Mouse (Mus musculus): ENCODE measurements around the gene Mvb12b.

The Mvb12b gene

DNA sequence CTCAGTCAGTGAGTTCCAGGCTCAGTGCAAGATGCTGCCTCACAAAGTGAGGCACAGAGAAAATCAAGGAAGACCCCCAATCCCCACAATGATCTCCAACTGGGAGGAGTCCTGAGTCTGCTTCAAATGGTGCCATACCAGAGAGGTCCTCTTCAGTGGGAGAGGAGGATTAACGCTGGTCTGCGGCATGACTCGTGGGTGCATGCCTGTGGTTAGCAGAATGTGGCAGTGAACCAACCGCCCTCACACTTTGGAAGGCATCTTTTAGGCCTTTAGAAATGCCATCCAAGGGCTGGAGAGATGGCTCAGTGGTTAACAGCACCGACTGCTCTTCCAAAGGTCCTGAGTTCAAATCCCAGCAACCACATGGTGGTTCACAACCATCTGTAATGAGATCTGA lies 142.0 kb downstream of the Mvb12b start:
- no peak for DNase-seq (ENCODE audit: low read depth in 2 of 2, low spot score in 2 of 2)

DNA sequence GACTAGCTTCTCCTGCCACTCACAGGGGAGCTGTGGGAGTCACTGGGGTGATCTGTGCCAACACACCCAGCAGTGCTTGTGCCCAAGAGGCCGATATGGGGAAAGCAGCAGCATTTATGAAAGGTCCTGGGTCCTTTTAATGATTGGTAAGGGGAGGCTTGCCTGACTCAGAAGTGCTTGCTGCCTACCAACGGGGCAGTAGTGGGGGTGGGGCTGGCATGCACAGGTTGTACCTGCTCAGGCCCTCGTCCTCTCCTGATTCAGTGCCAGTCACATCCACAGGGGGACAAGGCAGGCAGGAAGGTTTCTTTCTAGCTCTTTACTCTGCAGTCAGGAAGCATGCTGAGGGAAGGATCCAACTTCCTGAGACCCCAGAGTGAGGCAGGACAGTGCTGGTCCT lies 150.6 kb downstream of the Mvb12b start:
- DNase-seq (ENCODE audit: low read depth in 2 of 2, low spot score in 2 of 2), result no peak

DNA sequence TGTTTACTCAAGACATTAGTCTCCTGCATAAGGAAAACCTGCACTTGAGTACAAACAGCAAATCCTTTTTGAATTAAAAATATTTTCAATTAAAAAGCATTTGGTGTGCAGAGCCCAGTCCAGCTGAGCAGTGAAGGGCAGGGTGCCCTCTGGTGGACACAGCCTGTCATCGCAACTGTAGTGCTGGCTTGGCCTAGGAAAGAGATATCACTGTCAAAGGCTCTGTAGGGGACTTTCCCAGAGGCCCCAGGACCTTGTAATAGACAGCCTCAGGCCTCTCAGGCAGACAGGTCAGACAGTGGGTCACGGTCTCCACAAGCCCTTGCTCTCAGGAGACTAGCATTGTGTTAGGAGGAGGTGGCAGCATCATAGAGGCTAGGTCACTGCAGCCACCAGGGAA lies 151.0 kb downstream of the Mvb12b start:
- peak; percentile 35 to 40 for DNase-seq (ENCODE audit: low read depth in 2 of 2, low spot score in 2 of 2)

DNA sequence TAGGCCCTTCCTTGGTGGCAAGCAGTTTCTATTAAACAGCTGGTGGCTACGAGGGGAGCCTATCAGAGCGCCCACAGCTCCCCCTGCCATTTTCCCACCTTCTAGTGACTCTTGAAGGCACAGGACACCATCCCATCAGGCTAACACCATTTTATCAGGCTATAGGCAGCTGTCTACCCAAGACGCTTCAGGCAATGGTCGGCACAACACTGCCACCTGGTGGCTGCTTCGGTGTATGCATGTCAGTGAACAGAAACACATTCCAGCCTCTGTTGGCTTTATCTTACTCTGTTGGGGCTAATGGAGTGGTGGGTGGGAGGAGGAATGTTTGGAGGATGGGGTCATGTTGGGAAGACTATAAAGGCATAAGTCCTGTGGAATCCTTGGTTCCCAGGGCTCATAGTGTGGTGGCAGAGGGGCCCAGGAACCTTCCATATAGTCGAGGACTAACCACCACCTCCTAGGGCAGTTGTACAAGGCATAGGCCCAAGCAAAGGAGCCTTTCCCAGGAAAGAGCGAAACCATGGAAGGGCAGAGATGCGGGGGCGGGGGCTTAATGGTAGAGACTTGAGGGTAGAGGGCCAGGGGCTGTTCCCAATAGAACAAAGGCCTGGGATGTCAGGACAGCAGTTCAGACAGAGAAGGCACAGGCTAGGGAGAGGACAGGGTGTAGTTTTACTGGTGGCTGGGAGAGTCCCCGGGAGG lies 152.8 kb downstream of the Mvb12b start:
- DNase-seq (ENCODE audit: low read depth in 2 of 2, low spot score in 2 of 2), result peak; percentile 46 to 62

DNA sequence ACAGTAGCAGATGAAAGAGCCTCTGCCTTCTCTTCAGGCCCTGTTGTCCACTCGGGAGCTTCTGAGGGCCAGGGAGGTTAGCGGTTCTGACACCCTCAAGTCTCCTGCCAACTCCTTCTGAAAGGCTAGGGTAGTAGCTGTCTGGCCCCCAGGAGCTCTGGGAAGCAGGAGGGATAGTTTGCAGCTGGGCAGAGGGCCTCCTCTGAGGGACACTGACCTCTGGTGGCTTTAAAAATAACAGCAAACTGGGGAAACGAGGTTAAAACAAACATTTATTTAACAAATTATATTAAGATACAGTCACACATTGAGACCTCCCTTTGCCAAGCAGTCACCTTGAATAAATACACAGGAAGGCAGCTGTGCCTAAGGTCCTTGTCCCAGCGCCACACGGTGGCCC lies 158.0 kb downstream of the Mvb12b start:
- no peak for DNase-seq (ENCODE audit: low read depth in 2 of 2, low spot score in 2 of 2)

DNA sequence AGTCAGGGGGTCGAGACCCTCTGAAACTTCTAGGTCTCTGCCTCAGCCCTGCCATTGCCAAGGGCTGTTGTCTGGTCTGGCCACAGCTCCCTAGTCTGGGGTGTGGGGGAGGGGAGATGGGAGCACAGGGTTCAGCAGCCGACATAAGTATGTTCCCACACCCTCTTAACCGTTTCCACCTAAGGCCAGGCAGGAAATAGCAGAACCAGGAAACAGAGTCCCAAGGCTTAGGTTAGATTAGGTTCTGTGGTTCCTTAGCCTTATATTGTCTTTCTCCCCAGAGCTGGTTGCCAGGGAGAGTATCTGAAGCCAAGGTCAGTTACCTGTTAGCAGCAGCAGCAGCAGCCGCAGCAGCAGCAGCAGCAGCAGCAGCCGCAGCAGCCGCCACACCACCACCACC lies 160.5 kb downstream of the Mvb12b start:
- no peak for DNase-seq (ENCODE audit: low read depth in 2 of 2, low spot score in 2 of 2)

DNA sequence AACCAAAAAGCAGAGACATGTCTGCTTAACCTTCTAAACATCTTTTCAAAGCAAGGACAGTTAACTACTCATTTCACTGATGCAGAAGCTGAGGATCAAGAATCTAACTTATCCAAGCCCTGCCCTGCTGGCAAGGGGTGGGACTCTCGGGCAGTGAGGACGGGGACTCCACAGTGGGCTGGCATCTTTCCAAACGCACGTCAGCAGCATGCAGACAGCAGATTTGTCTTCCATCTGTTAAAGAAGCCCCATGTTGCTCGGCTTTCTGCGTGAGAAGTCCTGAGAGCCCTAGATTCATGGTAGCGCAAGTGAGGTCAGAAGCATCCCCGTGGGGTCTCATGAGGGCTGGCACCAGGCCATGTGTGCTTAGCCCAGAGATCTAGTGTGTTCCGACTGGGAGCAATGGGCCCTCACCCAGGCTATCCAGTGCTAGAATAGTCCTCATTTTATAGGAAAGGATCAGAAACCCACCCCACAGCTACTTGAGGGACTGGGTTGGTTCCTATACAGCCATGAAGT lies 167.3 kb downstream of the Mvb12b start:
- no peak for DNase-seq (ENCODE audit: low read depth in 2 of 2, low spot score in 2 of 2)

DNA sequence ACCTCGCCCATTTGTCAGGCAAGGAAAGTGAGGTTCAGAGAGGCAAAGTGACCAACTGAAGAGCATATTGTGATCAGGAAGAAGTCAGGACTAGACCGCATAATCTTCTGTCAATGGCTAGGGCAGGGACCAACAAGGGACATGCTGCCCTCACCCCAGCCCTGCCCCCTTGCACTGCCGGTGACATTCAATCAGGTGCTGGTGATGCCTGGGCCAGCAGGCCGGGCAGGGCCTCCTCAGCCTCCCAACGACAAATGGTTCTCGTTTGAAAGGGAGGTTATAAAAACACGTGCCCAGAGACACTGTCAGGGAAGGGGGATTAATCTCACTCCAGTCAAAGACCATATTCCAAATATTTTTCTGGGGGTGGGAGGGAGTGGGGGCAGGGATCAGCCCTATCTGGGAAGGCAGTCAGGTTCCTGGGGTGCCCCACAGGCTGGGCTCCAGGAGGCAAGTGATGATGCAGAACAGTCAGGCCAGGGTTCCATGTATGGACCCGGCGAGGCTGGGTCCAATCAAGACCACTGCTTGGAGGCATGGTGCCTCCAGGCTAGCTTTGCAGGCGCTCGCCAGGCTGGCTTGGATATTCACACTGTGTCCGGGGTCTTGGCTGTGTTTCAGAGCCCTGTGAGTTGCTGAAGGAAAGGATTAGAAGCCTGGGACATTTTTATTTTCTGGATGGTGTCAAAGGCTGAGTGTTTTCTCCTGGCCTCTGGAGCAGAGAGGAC lies 168.2 kb downstream of the Mvb12b start:
- DNase-seq (ENCODE audit: low read depth in 2 of 2, low spot score in 2 of 2), result no peak

DNA sequence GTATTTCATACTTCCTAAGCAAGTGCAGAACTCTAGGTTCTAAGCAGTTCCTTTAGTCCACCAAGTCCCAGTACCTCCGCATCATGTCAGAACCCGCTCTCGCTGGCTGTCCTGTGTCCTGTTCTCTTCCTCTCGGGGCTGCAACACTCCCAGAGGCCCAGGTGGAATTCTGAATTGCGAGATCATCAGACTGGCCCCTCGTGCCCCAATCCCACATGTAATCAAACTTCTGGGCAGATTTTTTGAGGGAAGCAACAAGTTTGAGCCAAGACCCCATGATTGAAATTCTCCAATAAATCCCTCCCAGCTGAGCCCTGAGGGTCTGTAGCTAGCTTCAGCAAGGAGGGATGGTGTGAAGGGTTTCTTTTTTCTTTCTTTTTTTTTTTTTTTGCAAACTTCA lies 169.2 kb downstream of the Mvb12b start:
- DNase-seq (ENCODE audit: low read depth in 2 of 2, low spot score in 2 of 2), result no peak

DNA sequence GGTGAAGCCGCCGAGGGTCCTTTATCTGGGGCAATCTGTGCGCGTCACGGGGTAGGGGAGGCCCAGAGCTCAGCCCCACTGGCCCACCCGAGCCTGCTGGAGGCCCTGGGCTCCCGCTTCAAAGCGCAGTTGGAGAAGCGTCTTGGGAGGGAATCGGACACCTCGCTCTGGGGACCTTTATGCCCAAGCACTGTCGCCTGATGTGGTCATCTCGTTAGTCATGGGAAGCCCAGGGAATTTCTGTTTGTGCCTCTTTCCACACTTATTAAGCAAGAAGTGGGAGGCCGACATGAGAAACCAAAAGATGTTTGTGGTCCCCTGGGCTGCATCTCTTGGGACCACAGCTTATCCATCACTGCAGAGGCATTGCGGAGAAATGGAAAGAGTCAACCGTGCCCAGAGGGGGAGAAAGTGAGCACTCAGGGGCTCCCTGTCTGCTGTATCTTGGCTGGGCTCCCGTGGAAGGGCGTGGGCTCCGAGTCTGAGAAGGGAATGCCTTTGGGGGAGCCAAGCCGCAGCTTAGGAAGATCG lies 169.9 kb downstream of the Mvb12b start:
- DNase-seq (ENCODE audit: low read depth in 2 of 2, low spot score in 2 of 2), result no peak

DNA sequence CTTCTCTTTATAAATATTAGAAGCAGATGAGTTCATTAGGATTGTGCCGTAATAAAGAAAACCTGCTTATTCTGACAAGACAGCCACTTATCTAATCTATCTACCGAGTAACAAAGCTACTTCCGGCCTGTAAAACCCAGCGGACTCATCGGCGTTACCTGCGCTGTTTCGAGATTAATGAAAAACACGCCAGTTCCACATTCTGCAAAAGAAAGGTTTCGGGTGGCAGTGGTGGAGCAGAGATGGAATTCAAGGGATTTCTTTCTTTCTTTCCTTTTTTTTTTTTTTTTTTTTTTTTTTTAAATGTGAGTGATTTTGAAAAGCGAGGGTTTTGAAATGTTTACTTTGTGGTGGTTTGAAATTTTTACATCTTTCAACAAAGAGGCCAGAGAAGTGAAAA lies 170.4 kb downstream of the Mvb12b start:
- no peak for DNase-seq (ENCODE audit: low read depth in 2 of 2, low spot score in 2 of 2)

DNA sequence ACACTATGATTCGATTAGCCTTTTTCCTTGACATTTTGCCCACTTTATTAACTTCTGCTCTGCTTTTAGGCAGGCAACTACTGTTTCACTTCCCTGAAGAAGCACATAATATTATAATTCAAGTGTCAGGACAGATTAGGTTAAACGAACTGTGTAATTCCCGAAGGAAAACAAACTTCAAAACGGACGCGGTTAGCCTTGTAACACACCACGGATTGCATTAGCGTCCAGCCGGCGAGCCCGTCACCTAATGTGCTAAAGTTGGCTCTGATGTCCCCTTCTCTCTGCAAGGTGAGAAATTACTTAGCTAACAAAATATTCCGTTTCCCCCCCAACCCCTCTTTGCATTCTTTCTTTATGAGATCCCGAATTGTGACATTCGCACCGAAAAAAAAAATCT lies 170.9 kb downstream of the Mvb12b start:
- no peak for DNase-seq (ENCODE audit: low read depth in 2 of 2, low spot score in 2 of 2)

DNA sequence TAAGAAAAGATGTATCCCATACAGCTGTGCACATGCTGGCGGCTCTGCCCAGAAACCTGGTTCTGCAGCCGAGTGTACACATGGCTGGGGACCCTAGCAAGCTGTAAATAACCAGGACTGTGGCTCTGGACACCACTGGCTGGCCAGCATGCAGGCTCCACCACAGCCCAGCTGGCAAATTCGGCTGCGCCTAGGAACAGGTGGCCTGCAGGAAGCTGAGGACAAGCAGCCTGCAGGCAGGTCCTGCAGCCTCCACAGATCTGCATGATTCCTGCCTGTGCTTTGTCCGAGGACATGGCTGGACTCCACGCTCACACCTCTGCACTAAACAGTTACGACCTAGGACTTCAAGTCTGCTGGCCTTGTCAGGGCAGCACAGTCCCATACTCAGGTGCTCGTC lies 172.8 kb downstream of the Mvb12b start:
- DNase-seq (ENCODE audit: low read depth in 2 of 2, low spot score in 2 of 2), result no peak

DNA sequence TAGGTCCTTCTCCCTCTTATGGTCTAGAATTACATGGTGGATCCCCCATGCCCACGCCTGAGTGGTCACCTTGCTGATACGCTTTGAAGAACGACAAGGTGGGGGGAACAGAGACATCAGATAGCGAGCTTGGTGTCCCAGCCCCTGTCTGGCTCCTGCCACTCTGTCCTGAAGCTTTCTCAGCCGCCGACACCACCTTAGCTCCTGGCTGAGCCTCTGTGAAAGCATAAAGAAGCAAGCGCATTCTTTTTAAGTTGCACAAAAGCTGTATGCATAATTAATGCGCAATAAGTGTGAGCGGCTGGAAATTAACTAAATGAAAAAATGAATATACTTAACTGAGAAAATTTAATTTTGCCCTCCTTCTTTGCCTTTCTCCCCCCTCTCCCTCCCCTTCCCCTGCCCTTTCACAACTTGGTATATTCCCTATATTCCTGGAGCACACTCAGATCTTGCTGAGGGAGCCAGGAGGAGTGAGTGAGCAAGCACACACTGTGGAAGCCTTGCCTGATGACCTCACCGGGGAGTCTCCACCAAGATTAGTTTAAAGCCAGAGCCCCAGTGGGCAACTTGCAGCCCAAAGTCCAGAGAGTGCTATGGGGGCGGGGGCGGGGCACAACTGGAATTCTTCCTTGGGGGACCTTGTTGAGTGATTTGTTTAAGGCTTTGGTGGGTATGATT lies 174.0 kb downstream of the Mvb12b start:
- DNase-seq (ENCODE audit: low read depth in 2 of 2, low spot score in 2 of 2), result no peak

DNA sequence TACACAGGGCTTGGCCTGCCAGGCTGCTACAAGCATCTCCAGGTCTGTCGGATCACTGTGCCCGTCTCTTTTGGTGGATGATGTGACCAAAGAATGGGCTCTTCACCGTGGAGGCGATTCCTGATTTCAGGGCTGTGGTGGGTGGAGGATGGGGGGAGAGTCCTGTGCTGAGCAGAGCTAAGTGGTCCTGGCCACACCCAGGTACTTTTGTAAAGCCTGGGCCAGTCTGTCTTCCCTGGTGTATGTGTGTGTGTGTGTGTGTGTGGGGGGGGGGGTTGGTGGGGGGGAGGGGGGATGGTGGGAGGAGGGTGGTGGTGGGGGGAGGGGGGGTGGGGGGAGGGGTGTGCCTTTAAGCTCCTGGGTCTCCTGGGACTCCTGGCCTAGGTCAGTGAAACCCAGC lies 174.9 kb downstream of the Mvb12b start:
- DNase-seq (ENCODE audit: low read depth in 2 of 2, low spot score in 2 of 2), result no peak

DNA sequence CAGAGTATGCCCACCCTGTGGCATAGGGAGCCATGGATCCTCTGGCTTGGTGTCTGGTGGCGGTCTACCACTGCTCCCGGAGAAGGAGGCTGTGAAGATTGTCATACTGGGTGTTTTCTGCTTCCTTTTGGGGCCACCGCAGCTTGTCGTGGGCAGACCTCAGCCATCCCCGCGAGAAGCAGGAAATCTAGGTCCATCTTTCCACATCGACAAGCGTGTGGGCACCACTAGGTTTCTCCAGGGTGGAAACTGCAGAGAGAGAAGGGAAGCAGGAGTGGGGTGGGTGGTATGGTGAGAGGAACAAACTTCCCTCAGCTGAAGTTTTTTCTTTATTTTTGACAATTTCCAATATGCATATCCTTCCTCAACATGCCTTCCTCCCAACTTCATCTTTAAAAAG lies 178.9 kb downstream of the Mvb12b start:
- DNase-seq (ENCODE audit: low read depth in 2 of 2, low spot score in 2 of 2), result no peak

DNA sequence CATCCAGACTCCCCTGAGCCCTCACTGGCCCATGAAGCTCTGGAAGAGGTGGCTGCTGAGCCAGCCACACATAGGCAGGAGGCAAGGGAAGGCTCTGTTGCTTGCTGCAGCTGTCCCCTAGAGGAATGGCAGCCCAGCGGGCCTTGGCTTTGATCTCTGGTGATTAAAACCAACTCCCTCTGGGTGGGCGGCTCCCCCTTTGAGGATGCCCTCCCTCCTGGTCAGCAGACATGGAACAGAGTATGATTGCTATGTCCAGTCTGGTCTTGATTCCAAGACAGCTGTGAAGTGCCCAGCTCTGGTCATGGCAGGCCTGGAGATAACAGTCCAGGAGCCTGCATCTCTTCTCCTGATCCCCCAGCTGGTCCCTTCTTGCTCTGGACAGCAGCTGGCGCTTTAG lies 179.7 kb downstream of the Mvb12b start:
- no peak for DNase-seq (ENCODE audit: low read depth in 2 of 2, low spot score in 2 of 2)

DNA sequence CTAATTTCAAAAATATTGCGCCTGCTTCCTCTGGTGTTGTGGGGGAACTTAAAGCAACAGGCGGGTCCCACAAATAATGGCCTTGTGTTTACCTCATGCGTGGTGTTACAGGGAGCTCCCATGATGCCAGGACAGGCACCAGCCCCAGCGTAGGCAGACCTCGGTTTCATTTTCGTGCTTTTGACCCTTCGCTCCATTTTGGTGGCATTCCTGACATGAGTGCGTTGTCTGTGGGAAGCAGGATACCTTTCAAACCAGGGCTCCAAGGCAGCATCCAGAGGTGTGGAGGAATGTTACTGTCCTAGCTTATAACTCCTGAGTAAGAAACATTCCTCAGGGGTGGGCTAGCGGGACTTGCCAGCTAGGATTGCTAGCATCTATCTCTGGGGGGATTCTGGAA lies 181.3 kb downstream of the Mvb12b start:
- DNase-seq (ENCODE audit: low read depth in 2 of 2, low spot score in 2 of 2), result no peak

DNA sequence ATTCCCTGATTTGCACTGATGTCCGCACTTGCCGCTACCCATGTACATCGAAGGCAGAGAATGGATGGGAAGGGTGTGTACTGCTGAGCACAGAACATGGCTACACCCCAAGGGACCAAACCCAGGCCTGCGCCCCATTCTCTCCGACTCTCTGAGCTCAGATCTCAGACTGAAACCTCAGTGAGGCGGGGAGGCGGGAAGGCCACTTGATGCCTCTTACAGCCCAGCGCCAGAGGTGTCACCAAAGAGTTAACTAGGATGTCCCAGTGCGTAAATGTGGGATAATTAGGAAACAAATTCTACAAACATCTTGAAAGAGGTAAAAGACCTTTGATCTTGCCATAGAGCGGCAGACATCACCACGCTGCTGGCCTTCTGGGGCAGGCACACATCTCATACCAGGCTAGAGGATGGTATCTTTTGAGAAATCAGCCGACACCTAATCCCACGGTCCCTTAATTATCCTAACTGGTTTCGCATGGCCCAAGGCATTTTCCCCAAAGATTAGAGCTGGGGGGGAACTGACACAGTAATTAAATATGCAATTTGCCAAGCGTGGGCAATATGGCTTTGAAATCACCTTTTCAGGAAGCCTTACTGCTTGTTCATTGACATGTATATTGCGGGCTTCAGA lies 181.9 kb downstream of the Mvb12b start:
- no peak for DNase-seq (ENCODE audit: low read depth in 2 of 2, low spot score in 2 of 2)

DNA sequence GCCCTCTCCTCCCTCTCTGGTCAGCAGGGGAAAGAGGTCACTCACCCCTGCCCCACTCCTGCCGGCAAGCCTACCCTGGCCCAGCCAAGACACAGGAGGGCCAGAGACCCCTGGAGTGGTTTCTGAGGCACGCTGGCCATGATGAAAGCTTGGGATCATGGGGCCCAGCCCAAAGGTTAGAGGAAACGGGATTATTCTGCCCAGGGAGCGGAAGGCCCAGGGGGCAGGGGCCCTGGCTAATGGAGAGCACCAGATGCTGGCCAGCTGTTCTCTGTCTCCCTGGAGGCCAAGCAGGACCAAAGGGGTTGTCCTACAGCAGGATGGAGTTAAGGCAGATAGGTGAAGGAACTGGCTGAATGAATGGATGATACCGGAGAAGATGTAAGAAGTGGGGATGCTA lies 184.5 kb downstream of the Mvb12b start:
- no peak for DNase-seq (ENCODE audit: low read depth in 2 of 2, low spot score in 2 of 2)

DNA sequence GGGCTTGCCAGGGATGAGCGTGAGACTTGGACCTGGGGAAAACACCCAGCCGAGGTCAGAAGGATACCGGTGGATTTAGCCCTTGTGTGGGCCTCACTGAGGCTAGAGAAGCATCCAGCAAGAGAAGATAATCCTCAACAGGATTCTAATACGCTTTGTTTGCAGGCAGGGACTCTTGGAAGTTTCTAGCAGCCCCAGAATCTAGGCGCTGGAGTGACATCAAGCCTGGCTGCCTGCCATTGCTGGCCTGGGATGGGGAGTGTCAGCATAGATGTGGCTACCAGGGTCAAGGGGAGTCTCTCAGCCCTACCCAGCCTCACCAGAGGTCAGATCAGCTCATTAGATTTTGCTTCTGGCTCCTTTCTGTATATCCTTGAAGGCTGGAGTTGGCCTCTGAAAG lies 185.0 kb downstream of the Mvb12b start:
- no peak for DNase-seq (ENCODE audit: low read depth in 2 of 2, low spot score in 2 of 2)

DNA sequence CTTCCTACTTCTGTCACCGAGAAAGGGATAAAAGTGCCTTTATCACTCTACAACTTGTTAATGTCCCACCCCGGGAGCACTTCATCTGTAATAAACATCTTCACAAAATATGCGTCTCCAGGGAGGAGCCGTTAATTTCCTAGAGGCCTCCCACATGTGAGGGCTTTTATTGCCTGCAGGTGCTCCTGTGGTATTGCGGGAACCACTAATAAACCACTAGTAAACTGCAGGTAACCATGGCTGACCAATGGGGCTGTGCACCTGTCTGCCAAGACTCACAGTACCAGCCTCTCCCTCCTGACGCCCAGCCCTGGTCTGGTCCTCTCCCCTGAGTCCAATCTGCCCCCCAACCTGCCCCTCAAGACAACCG lies 186.3 kb downstream of the Mvb12b start:
- no peak for DNase-seq (ENCODE audit: low read depth in 2 of 2, low spot score in 2 of 2)
